Mouse (Mus musculus): ENCODE results near the gene Gm17581.

DNA sequence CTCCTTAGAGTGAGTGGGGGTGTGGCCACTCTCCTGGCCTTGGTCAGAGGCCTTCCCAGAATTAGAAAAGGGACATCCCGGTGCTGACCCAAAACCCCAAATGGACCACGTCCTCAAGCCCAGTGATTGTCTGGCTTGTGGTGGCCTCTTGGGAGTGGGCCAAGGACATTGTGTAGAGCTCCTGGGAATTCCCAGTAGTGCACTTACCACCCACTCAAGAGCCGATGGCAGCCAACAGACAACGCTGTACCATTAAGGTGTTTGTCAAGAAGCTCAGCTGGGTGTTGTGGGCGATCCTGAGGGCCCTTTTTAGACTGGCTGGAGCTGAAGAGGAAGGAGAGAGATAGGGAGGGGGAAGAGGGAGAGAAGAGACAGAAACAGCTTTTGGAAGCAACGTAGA lies 48.9 kb upstream of the Gm17581 start:
- TF ChIP-seq POLR2A (IDR thresholded peaks at IDR 0.05; ENCODE audit: extremely low read depth, insufficient read depth, low read length): no peak
- TF ChIP-seq CTCF (IDR thresholded peaks at IDR 0.05; ENCODE audit: low read depth, low read length): no peak
